Mouse (Mus musculus) ovary, postnatal 10 days (tissue): ENCODE results near the gene Cfap299.

ENCODE experiments used
- DNase-seq: peaks from one replicate; pipeline ENCODE4 v3.0.0; 2022; ENCODE audit warnings: low spot score

Gene Cfap299

GRCm38 (mm10) chr5:98812380-98812779 lies 483.3 kb downstream of the Cfap299 start:
- no peak for DNase-seq

GRCm38 (mm10) chr5:98815269-98815668 lies 486.2 kb downstream of the Cfap299 start:
- DNase-seq: no peak

GRCm38 (mm10) chr5:98833760-98834159 lies 504.7 kb downstream of the Cfap299 start:
- DNase-seq: no peak

- DNase-seq: no peak
Observed at GRCm38 (mm10) chr5:98834300-98834699, 505.2 kb downstream of the Cfap299 start.

- no peak for DNase-seq
Observed at GRCm38 (mm10) chr5:98842600-98843310, 513.7 kb downstream of the Cfap299 start.

- no peak for DNase-seq
Observed at GRCm38 (mm10) chr5:98844664-98845063, 515.6 kb downstream of the Cfap299 start.
